Mouse (Mus musculus) limb, embryonic 14.5 days (tissue): ENCODE data around the gene Scn4b. TPM values are rescaled to one million over a fixed set of nuclear protein-coding genes. Genes with fewer than 3 reads are reported as not detected.

Source experiments
- ATAC-seq: fragments of 200-750 bp; cut with Nextera tagmentation; 2 replicates; pipeline ENCODE4 v1.8.0; 2017; ENCODE audit warnings: low read depth, moderate number of reproducible peaks, moderate TSS enrichment; ENCODE audit not compliant: low FRiP score
- DNase-seq: peaks from one replicate; pipeline ENCODE4 v3.0.0-alpha.2; 2015; ENCODE audit warnings: low spot score
- H3K27ac ChIP-seq: fragments of 300-500 bp; sonication (generic); replicated peaks from 2 replicates; pipeline ENCODE4 v1.5.1; 2014; ENCODE audit warnings: low read depth, mild to moderate bottlenecking, low read length, moderate library complexity, mixed read lengths
- H3K27me3 ChIP-seq: fragments of 300-500 bp; sonication (generic); 2 replicates; pipeline ENCODE4 v1.6.1; 2014; ENCODE audit warnings: low read length, mixed read lengths; ENCODE audit not compliant: control insufficient read depth, insufficient read depth
- H3K36me3 ChIP-seq: fragments of 300-500 bp; sonication (generic); 2 replicates; pipeline ENCODE4 v1.6.1; 2014; ENCODE audit warnings: mild to moderate bottlenecking, low read length, moderate library complexity, mixed read lengths; ENCODE audit not compliant: control insufficient read depth, insufficient read depth
- H3K4me1 ChIP-seq: fragments of 300-500 bp; sonication (generic); 2 replicates; pipeline ENCODE4 v1.6.1; 2014; ENCODE audit warnings: antibody characterized with exemption, low read length, mixed read lengths; ENCODE audit not compliant: control insufficient read depth, insufficient read depth
- H3K4me2 ChIP-seq: fragments of 300-500 bp; sonication (generic); replicated peaks from 2 replicates; pipeline ENCODE4 v1.6.1; 2014; ENCODE audit warnings: low read depth, mild to moderate bottlenecking, low read length, moderate library complexity; ENCODE audit not compliant: severe bottlenecking
- H3K4me3 ChIP-seq: fragments of 300-500 bp; sonication (generic); replicated peaks from 2 replicates; pipeline ENCODE4 v1.5.1; 2014; ENCODE audit warnings: low read length
- H3K9ac ChIP-seq: fragments of 300-500 bp; sonication (generic); 2 replicates; pipeline ENCODE4 v1.6.1; 2014; ENCODE audit warnings: mild to moderate bottlenecking, low read depth, low read length, moderate library complexity; ENCODE audit not compliant: severe bottlenecking
- H3K9me3 ChIP-seq: fragments of 300-500 bp; sonication (generic); 2 replicates; pipeline ENCODE4 v1.6.1; 2016; ENCODE audit warnings: low read length; ENCODE audit not compliant: control insufficient read depth
- POLR2A ChIP-seq: fragments of 200-500 bp; IDR thresholded peaks from 2 replicates; pipeline ENCODE4 v1.8.0; 2012; ENCODE audit warnings: inconsistent platforms, mild to moderate bottlenecking, moderate library complexity, borderline replicate concordance; ENCODE audit not compliant: insufficient read depth, insufficient read length; ENCODE audit errors: extremely low read depth
- WGBS: fragments of 180-500 bp; shearing (Covaris S2); extraction: QIAGEN DNeasy Blood & Tissue Kit; methylation state at CpG from one replicate; pipeline ENCODE4 v1.1.7; 2014; 5-methylcytosine and 5-hydroxymethylcytosine counted together
- polyA plus RNA-seq, 2 experiments: library from polyadenylated mRNA; depleted of rRNA in 1 of 2; stranded (reverse) in 1 of 2; unstranded in 1 of 2; fragments of >200 nt; fragmentation: Nextera tagmentation in 1 of 2; extraction: Ambion mirVana in 1 of 2; gene quantifications; 2 replicates each; pipeline versions ENCODE4 v1.2.1 to v1.2.3; 2012 to 2014

Gene Scn4b
- polyA plus RNA-seq, 2 experiments: 0.04 to 0.14 TPM

- no peaks in the 10 kb centered on the region for H3K36me3 ChIP-seq
- no peak for TF ChIP-seq POLR2A
- no peak overlapping the region for H3K9ac ChIP-seq
- no peak overlapping the region for H3K27ac ChIP-seq
- WGBS: 69% methylated on average over 7 of the region's 7 CpGs
- no peaks in the 10 kb centered on the region for H3K4me1 ChIP-seq
- H3K9me3 ChIP-seq: no peaks in the 10 kb centered on the region
- no peak overlapping the region for H3K4me2 ChIP-seq
- no peak overlapping the region for H3K4me3 ChIP-seq
- ATAC-seq (no peak), DNase-seq (no peak)
- H3K27me3 ChIP-seq: no peaks in the 10 kb centered on the region
Observed at GRCm38 (mm10) chr9:45153361-45153760, 15.2 kb downstream of the Scn4b start.

- Histone ChIP-seq H3K4me3 (no peak overlapping the region), H3K27ac (no peak overlapping the region), H3K4me1 (no peaks in the 10 kb centered on the region), H3K36me3 (no peaks in the 10 kb centered on the region), H3K9ac (no peak overlapping the region), H3K27me3 (no peaks in the 10 kb centered on the region), H3K4me2 (no peak overlapping the region), H3K9me3 (no peaks in the 10 kb centered on the region)
- ATAC-seq: no peak
- 68% methylated on average over 5 of the region's 5 CpGs for WGBS
- TF ChIP-seq POLR2A: no peak
- DNase-seq: no peak
Observed at GRCm38 (mm10) chr9:45167903-45168302, 29.7 kb downstream of the Scn4b start.

GRCm38 (mm10) chr9:45170150-45170549, 32.0 kb downstream of the Scn4b start:
- WGBS: 86% methylated on average over 5 of the region's 5 CpGs
- H3K9ac ChIP-seq: no peak overlapping the region

GRCm38 (mm10) chr9:45171073-45171610, 32.9 kb downstream of the Scn4b start:
- H3K4me2 ChIP-seq: no peak overlapping the region
- no peak for TF ChIP-seq POLR2A
- no peaks in the 10 kb centered on the region for H3K4me1 ChIP-seq
- WGBS: 65% methylated on average over 1 of the region's 1 CpGs
- H3K36me3 ChIP-seq: no peaks in the 10 kb centered on the region
- H3K4me3 ChIP-seq: no peak overlapping the region
- H3K27me3 ChIP-seq: no peaks in the 10 kb centered on the region
- ATAC-seq (no peak), DNase-seq (no peak)
- H3K9ac ChIP-seq: no peak overlapping the region
- no peaks in the 10 kb centered on the region for H3K9me3 ChIP-seq
- H3K27ac ChIP-seq: no peak overlapping the region

More at GRCm38 (mm10) chr9:45170150-45170549, 32.0 kb downstream of the Scn4b start:
- DNase-seq (no peak), ATAC-seq (no peak)
- no peaks in the 10 kb centered on the region for H3K36me3 ChIP-seq
- no peaks in the 10 kb centered on the region for H3K4me1 ChIP-seq
- no peak overlapping the region for H3K4me2 ChIP-seq
- no peak for TF ChIP-seq POLR2A
- no peak overlapping the region for H3K27ac ChIP-seq
- H3K4me3 ChIP-seq: no peak overlapping the region
- H3K27me3 ChIP-seq: no peaks in the 10 kb centered on the region
- H3K9me3 ChIP-seq: no peaks in the 10 kb centered on the region

- Histone ChIP-seq H3K4me1 (no peaks in the 10 kb centered on the region), H3K27ac (no peak overlapping the region), H3K4me3 (no peak overlapping the region), H3K9me3 (no peaks in the 10 kb centered on the region), H3K4me2 (no peak overlapping the region), H3K36me3 (no peaks in the 10 kb centered on the region), H3K27me3 (no peaks in the 10 kb centered on the region), H3K9ac (no peak overlapping the region)
- no peak for TF ChIP-seq POLR2A
- 55% methylated on average over 3 of the region's 3 CpGs for WGBS
- no peak for ATAC-seq
- no peak for DNase-seq
Observed at GRCm38 (mm10) chr9:45173475-45173874, 35.3 kb downstream of the Scn4b start.

GRCm38 (mm10) chr9:45179282-45179681, 41.1 kb downstream of the Scn4b start:
- DNase-seq (no peak), ATAC-seq (no peak)
- Histone ChIP-seq H3K4me2 (no peak overlapping the region), H3K27me3 (no peaks in the 10 kb centered on the region), H3K27ac (no peak overlapping the region), H3K4me1 (no peaks in the 10 kb centered on the region), H3K4me3 (no peak overlapping the region), H3K9me3 (no peaks in the 10 kb centered on the region), H3K9ac (no peak overlapping the region), H3K36me3 (no peaks in the 10 kb centered on the region)
- no peak for TF ChIP-seq POLR2A
- 78% methylated on average over 5 of the region's 5 CpGs for WGBS
